Mouse (Mus musculus) layer of hippocampus, adult 9-11 months (tissue): Measurements from ENCODE around the gene Slc27a5.

Experiments used
- DNase-seq: peaks from one replicate; pipeline ENCODE4 v3.0.0; 2022

Slc27a5 gene

GRCm38 (mm10) chr7:13023928-13024731 lies 26.1 kb upstream of the Slc27a5 start:
- DNase-seq: peak; percentile 95

GRCm38 (mm10) chr7:13022773-13023535 lies 25.0 kb upstream of the Slc27a5 start:
- peak; percentile 65 for DNase-seq

GRCm38 (mm10) chr7:13015217-13015616 lies 17.2 kb upstream of the Slc27a5 start:
- no peak for DNase-seq

- no peak for DNase-seq
Measured at GRCm38 (mm10) chr7:13014275-13014839, 16.4 kb upstream of the Slc27a5 start.

- DNase-seq: no peak
Measured at GRCm38 (mm10) chr7:13013671-13014070, 15.7 kb upstream of the Slc27a5 start.

- DNase-seq: no peak
Measured at GRCm38 (mm10) chr7:13010005-13010908, 12.3 kb upstream of the Slc27a5 start, which contains the start of gene Zbtb45. TSS of gene Zbtb45 (minus strand) at chr7:13010034.

GRCm38 (mm10) chr7:13009143-13010004 lies 11.4 kb upstream of the Slc27a5 start:
- DNase-seq: peak; percentile 94

- no peak for DNase-seq
Measured at GRCm38 (mm10) chr7:13007341-13008092, 9.5 kb upstream of the Slc27a5 start.

GRCm38 (mm10) chr7:13006531-13006930 lies 8.5 kb upstream of the Slc27a5 start:
- DNase-seq: no peak

GRCm38 (mm10) chr7:13006011-13006410 lies 8.0 kb upstream of the Slc27a5 start:
- DNase-seq: no peak

GRCm38 (mm10) chr7:13003380-13003779 lies 5.4 kb upstream of the Slc27a5 start:
- no peak for DNase-seq

- DNase-seq: no peak
Measured at GRCm38 (mm10) chr7:13001584-13001983, 3.6 kb upstream of the Slc27a5 start.

GRCm38 (mm10) chr7:12998851-12999250 lies 859 bp upstream of the Slc27a5 start, which contains the start of gene Trim28:
TSS of gene Trim28 (plus strand) at chr7:12999114.
- no peak for DNase-seq

GRCm38 (mm10) chr7:12997230-12997629 lies 762 bp downstream of the Slc27a5 start:
- no peak for DNase-seq

- DNase-seq: no peak
Measured at GRCm38 (mm10) chr7:12995862-12996261, 2.1 kb downstream of the Slc27a5 start.

- no peak for DNase-seq
Measured at GRCm38 (mm10) chr7:12993148-12993547, 4.8 kb downstream of the Slc27a5 start.

GRCm38 (mm10) chr7:12992222-12992621 lies 5.8 kb downstream of the Slc27a5 start:
- no peak for DNase-seq

- no peak for DNase-seq
Measured at GRCm38 (mm10) chr7:12987409-12988189, 10.4 kb downstream of the Slc27a5 start.

- DNase-seq: no peak
Measured at GRCm38 (mm10) chr7:12986906-12987305, 11.1 kb downstream of the Slc27a5 start.

- no peak for DNase-seq
Measured at GRCm38 (mm10) chr7:12985724-12986123, 12.3 kb downstream of the Slc27a5 start.
